Mouse (Mus musculus) neural tube, embryonic 14.5 days (tissue): ENCODE data around the gene Jazf1. TPM values are rescaled to one million over a fixed set of nuclear protein-coding genes. Genes with fewer than 3 reads are reported as not detected.

ENCODE experiments used
- ATAC-seq: fragments of 200-750 bp; cut with Nextera tagmentation; 2 replicates; pipeline ENCODE4 v1.8.0; 2017; ENCODE audit warnings: low read depth, mild to moderate bottlenecking, moderate TSS enrichment, moderate library complexity
- H3K27ac ChIP-seq: fragments of 300-500 bp; sonication (generic); 2 replicates; pipeline ENCODE4 v1.5.1; 2014; ENCODE audit warnings: low read depth, mild to moderate bottlenecking, control low read depth, low read length, moderate library complexity, mixed read lengths
- H3K27me3 ChIP-seq: fragments of 300-500 bp; sonication (generic); 2 replicates; pipeline ENCODE4 v1.6.1; 2014; ENCODE audit warnings: low read length; ENCODE audit not compliant: control insufficient read depth, insufficient read depth
- H3K36me3 ChIP-seq: fragments of 300-500 bp; sonication (generic); 2 replicates; pipeline ENCODE4 v1.6.1; 2014; ENCODE audit warnings: low read length, mixed read lengths; ENCODE audit not compliant: control insufficient read depth, insufficient read depth
- H3K4me1 ChIP-seq: fragments of 300-500 bp; sonication (generic); 2 replicates; pipeline ENCODE4 v1.6.1; 2014; ENCODE audit warnings: low read length; ENCODE audit not compliant: control insufficient read depth, insufficient read depth
- H3K4me2 ChIP-seq: fragments of 300-500 bp; sonication (generic); 2 replicates; pipeline ENCODE4 v1.6.1; 2014; ENCODE audit warnings: mild to moderate bottlenecking, low read depth, low read length, control low read depth
- H3K4me3 ChIP-seq: fragments of 300-500 bp; sonication (generic); 2 replicates; pipeline ENCODE4 v1.5.1; 2014; ENCODE audit warnings: low read depth, low read length, control low read depth, mixed read lengths
- H3K9ac ChIP-seq: fragments of 300-500 bp; sonication (generic); replicated peaks from 2 replicates; pipeline ENCODE4 v1.6.1; 2014; ENCODE audit warnings: low read depth, mild to moderate bottlenecking, control low read depth, low read length, mixed read lengths
- H3K9me3 ChIP-seq: fragments of 300-500 bp; sonication (generic); 2 replicates; pipeline ENCODE4 v1.6.1; 2016; ENCODE audit warnings: low read length; ENCODE audit not compliant: control insufficient read depth
- WGBS: fragments of 180-500 bp; shearing (Covaris S2); extraction: QIAGEN DNeasy Blood & Tissue Kit; methylation state at CpG from one replicate; pipeline ENCODE4 v1.1.7; 2014; 5-methylcytosine and 5-hydroxymethylcytosine counted together
- polyA plus RNA-seq: library from polyadenylated mRNA; unstranded; fragments of >200 nt; fragmentation: Nextera tagmentation; extraction: Ambion mirVana; gene quantifications from 2 replicates; pipeline ENCODE4 v1.2.1, GENCODE M21; 2014

Gene Jazf1
- polyA plus RNA-seq, 1 experiment from 2014 or later, result 64.4 TPM

- ATAC-seq, result no peak
- H3K4me1 ChIP-seq, result no peaks in the 10 kb centered on the region
- 73% methylated on average over 9 of the region's 9 CpGs for WGBS
- H3K9me3 ChIP-seq, result no peaks in the 10 kb centered on the region
- no peak overlapping the region for H3K4me3 ChIP-seq
- no peak overlapping the region for H3K4me2 ChIP-seq
- H3K9ac ChIP-seq, result no peak overlapping the region
- no peaks in the 10 kb centered on the region for H3K27me3 ChIP-seq
- H3K27ac ChIP-seq, result no peak overlapping the region
- H3K36me3 ChIP-seq, result no peaks in the 10 kb centered on the region
These were observed 114.0 kb downstream of the Jazf1 start for GRCm38 (mm10) chr6:52954441-52954840.

GRCm38 (mm10) chr6:52952526-52952900 is 115.9 kb downstream of the Jazf1 start:
- Histone ChIP-seq H3K36me3 (no peaks in the 10 kb centered on the region), H3K9ac (no peak overlapping the region), H3K4me2 (no peak overlapping the region), H3K9me3 (no peaks in the 10 kb centered on the region), H3K27me3 (no peaks in the 10 kb centered on the region), H3K4me1 (no peaks in the 10 kb centered on the region), H3K4me3 (no peak overlapping the region), H3K27ac (no peak overlapping the region)
- 31% methylated on average over 8 of the region's 8 CpGs for WGBS
- peak; percentile 51; the same call in 1 of the 2 replicates for ATAC-seq

GRCm38 (mm10) chr6:52951871-52952525 is 116.4 kb downstream of the Jazf1 start:
- Histone ChIP-seq H3K27ac (no peak overlapping the region), H3K36me3 (no peaks in the 10 kb centered on the region), H3K9me3 (no peaks in the 10 kb centered on the region), H3K4me2 (no peak overlapping the region), H3K4me3 (no peak overlapping the region), H3K9ac (no peak overlapping the region), H3K4me1 (no peaks in the 10 kb centered on the region), H3K27me3 (no peaks in the 10 kb centered on the region)
- 79% methylated on average over 7 of the region's 7 CpGs for WGBS
- ATAC-seq, result no peak

- Histone ChIP-seq H3K4me3 (no peak overlapping the region), H3K4me2 (no peak overlapping the region), H3K9ac (no peak overlapping the region), H3K27ac (no peak overlapping the region), H3K36me3 (no peaks in the 10 kb centered on the region), H3K4me1 (no peaks in the 10 kb centered on the region), H3K27me3 (no peaks in the 10 kb centered on the region), H3K9me3 (no peaks in the 10 kb centered on the region)
- ATAC-seq, result no peak
- 78% methylated on average over 5 of the region's 5 CpGs for WGBS
These were observed 118.1 kb downstream of the Jazf1 start for GRCm38 (mm10) chr6:52950371-52950770.

GRCm38 (mm10) chr6:52942534-52942933 is 125.9 kb downstream of the Jazf1 start:
- H3K4me3 ChIP-seq, result no peak overlapping the region
- no peaks in the 10 kb centered on the region for H3K9me3 ChIP-seq
- no peak overlapping the region for H3K4me2 ChIP-seq
- H3K4me1 ChIP-seq, result no peaks in the 10 kb centered on the region
- H3K27me3 ChIP-seq, result no peaks in the 10 kb centered on the region
- WGBS, result 79% methylated on average over 5 of the region's 5 CpGs
- H3K36me3 ChIP-seq, result no peaks in the 10 kb centered on the region
- no peak overlapping the region for H3K27ac ChIP-seq
- no peak for ATAC-seq
- H3K9ac ChIP-seq, result no peak overlapping the region

- H3K9me3 ChIP-seq, result no peaks in the 10 kb centered on the region
- 83% methylated on average over 5 of the region's 5 CpGs for WGBS
- no peaks in the 10 kb centered on the region for H3K36me3 ChIP-seq
- no peaks in the 10 kb centered on the region for H3K27me3 ChIP-seq
- no peak overlapping the region for H3K9ac ChIP-seq
- H3K4me3 ChIP-seq, result no peak overlapping the region
- ATAC-seq, result no peak
- no peak overlapping the region for H3K4me2 ChIP-seq
- no peaks in the 10 kb centered on the region for H3K4me1 ChIP-seq
- H3K27ac ChIP-seq, result no peak overlapping the region
These were observed 126.3 kb downstream of the Jazf1 start for GRCm38 (mm10) chr6:52942101-52942500.

- Histone ChIP-seq H3K9ac (no peak overlapping the region), H3K4me1 (no peaks in the 10 kb centered on the region), H3K27me3 (no peaks in the 10 kb centered on the region), H3K27ac (no peak overlapping the region), H3K4me3 (no peak overlapping the region), H3K36me3 (no peaks in the 10 kb centered on the region), H3K9me3 (no peaks in the 10 kb centered on the region), H3K4me2 (no peak overlapping the region)
- ATAC-seq, result no peak
- WGBS, result 67% methylated on average over 3 of the region's 3 CpGs
These were observed 130.5 kb downstream of the Jazf1 start for GRCm38 (mm10) chr6:52937916-52938315.

GRCm38 (mm10) chr6:52936995-52937394 is 131.4 kb downstream of the Jazf1 start:
- Histone ChIP-seq H3K4me2 (no peak overlapping the region), H3K36me3 (no peaks in the 10 kb centered on the region), H3K4me1 (no peaks in the 10 kb centered on the region), H3K4me3 (no peak overlapping the region), H3K9me3 (no peaks in the 10 kb centered on the region), H3K27ac (no peak overlapping the region), H3K27me3 (no peaks in the 10 kb centered on the region), H3K9ac (no peak overlapping the region)
- 37% methylated on average over 10 of the region's 10 CpGs for WGBS
- no peak for ATAC-seq

- no peaks in the 10 kb centered on the region for H3K36me3 ChIP-seq
- H3K27ac ChIP-seq, result no peak overlapping the region
- no peak for ATAC-seq
- no peaks in the 10 kb centered on the region for H3K27me3 ChIP-seq
- H3K9me3 ChIP-seq, result no peaks in the 10 kb centered on the region
- no peak overlapping the region for H3K4me3 ChIP-seq
- no peak overlapping the region for H3K4me2 ChIP-seq
- no peak overlapping the region for H3K9ac ChIP-seq
- no peaks in the 10 kb centered on the region for H3K4me1 ChIP-seq
- WGBS, result 91% methylated on average over 6 of the region's 6 CpGs
These were observed 134.4 kb downstream of the Jazf1 start for GRCm38 (mm10) chr6:52934021-52934420.
